Mouse (Mus musculus): ENCODE measurements at regions not wholly inside any gene's neighbourhood (a gene's known extent, or its start where the extent isn't known, plus 50 kb on each side); places are given as distances from the start of the nearest gene placed in this dataset.

DNA sequence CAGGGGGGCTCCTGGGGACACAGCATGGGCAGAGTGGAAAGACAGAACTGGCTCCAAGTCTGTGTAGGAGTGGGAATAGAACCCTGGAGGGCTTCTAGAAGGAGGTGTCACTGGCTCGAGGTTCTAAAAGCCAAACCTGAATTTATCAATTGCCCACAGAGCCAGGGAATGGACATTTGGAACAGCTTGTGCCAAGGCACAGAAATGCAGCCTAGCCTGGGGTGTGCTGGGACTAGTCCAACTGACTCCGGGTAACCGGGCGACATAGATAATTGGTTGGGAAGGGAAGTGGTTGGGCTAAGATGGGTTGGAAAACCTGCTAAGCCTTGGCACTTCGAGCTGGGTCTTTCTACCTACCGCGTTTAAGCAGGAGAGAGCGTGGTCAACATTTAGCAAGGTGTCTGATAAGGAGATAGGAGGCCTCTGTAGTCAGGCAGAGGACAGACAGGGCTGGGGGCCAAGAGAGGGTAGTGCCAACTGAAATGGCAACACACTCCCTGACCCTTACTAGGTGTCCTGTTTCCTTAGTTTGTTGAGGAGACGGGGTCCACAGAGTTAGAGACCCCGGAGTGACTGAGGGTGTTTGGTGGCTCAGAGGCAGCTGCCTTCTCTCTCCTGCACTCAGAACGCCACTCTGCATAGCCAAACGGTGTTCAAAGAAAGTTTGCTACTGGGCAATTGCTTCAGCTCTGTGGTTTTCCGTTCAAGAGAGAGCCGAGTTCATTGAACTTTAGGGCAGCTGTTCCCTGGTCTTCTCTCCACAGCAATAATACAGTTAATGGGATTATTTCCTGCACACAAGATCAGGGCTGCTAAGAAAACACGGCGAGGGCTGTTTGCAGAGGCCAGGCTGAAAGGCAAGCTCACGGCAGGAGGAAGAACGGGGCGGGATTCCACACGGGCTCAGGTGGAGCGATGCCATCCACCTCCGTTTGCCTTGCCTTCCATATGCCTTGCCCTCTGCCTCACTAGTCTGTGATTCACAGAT, 138.3 kb upstream of the 1600014C23Rik start:
- TF ChIP-seq ZNF384 (IDR thresholded peaks at IDR 0.05; ENCODE audit: low read depth, low read length), result no peak
- TF ChIP-seq HCFC1 (IDR thresholded peaks at IDR 0.05; ENCODE audit: borderline replicate concordance, insufficient read depth, low read length), result no peak
- no peak for TF ChIP-seq CHD2 (IDR thresholded peaks at IDR 0.05; ENCODE audit: low read depth, low read length)
- TF ChIP-seq ZC3H11A (IDR thresholded peaks at IDR 0.05; ENCODE audit: borderline replicate concordance, low read depth, low read length), result no peak
- no peak for TF ChIP-seq MAFK (IDR thresholded peaks at IDR 0.05; ENCODE audit: insufficient read depth, low read depth, low read length)
